Mouse (Mus musculus) kidney, adult 2 months (tissue): ENCODE measurements around the gene Hs3st6.

ENCODE experiments used
- CTCF ChIP-seq: fragments of 200-500 bp; conservative IDR thresholded peaks from 2 replicates; pipeline ENCODE4 v1.5.1; 2011; ENCODE audit warnings: low read depth, mild to moderate bottlenecking, control low read depth, low read length, moderate library complexity, mixed read lengths; ENCODE audit not compliant: insufficient read depth, insufficient read length
- POLR2A ChIP-seq: fragments of 200-500 bp; IDR thresholded peaks from one replicate; pipeline ENCODE4 v1.6.1; 2011; ENCODE audit warnings: low read depth, low read length, control low read depth

DNA sequence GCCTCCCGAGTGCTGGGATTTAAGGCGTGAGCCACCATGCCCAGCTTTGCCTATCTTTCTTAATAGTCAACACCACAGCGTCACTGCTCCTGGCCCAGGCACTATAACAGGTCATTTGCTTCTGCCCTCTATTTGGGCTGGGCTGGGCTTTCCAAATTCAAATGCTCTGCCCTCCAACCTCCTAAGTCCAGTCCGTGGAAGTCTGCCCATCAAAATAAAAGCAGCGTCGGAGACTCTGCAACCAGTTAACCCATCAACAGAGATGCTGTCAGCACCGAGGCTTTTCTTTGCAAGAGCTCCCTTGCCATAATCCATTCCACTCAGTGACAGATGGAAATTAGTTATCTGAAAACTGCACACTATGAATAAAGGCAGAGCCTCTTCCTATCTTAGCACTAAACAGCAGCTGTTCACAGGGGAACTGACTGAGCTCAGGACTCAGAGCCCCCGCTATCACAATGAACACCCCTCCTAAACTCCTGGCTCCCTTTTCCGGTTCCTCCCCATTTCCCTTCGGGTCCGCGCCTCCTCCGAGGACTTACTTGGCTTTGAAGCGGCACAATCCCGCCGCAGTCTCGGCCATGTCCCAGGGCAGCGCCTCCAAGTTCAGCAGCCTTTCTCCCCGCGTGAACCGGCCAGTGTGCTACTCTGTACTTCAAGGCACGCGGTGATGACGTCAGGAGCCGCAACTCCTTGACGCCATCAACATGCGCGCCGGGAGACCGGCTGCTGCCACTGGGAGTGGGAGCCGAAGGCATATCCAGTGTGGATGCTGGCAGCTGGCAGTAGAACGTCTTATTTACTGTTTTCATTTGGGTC lies 45.6 kb upstream of the Hs3st6 start, which contains the start of gene Tbl3:
- TF ChIP-seq CTCF = no peak
- peak; percentile 74 for TF ChIP-seq POLR2A
